Mouse (Mus musculus): ENCODE results near the gene Slc22a13. TPM values are rescaled to one million over a fixed set of nuclear protein-coding genes. Genes with fewer than 3 reads are reported as not detected.

Gene Slc22a13
- polyA plus RNA-seq, 1 experiment from 2014 or later: not detected

GRCm38 (mm10) chr9:119155826-119156225 lies 53.1 kb downstream of the Slc22a13 start:
- Histone ChIP-seq H3K36me3 (ENCODE audit: control insufficient read depth, insufficient read depth, low read length) (no peaks in the 10 kb centered on the region), H3K4me3 (ENCODE audit: low read depth, low read length) (no peak overlapping the region), H3K27me3 (replicated peaks; ENCODE audit: control insufficient read depth, insufficient read depth, low read length) (peaks cover 22% of the 10 kb centered on the region), H3K9me3 (ENCODE audit: control insufficient read depth, low read length) (no peaks in the 10 kb centered on the region), H3K9ac (ENCODE audit: low read depth, low read length) (no peak overlapping the region), H3K4me1 (replicated peaks; ENCODE audit: control insufficient read depth, insufficient read depth, low read length) (no peaks in the 10 kb centered on the region), H3K4me2 (no peak overlapping the region; the same call in 1 of the 2 replicates), H3K27ac (ENCODE audit: low read depth, low read length) (no peak overlapping the region)
- DNase-seq (ENCODE audit: low spot score) (no peak), ATAC-seq (replicated peaks; ENCODE audit: low FRiP score) (no peak; the same call in 1 of the 2 replicates)
- WGBS: 45% methylated on average over 7 of the region's 7 CpGs

- WGBS: 74% methylated on average over 8 of the region's 8 CpGs
- Histone ChIP-seq H3K4me3 (ENCODE audit: low read depth, low read length) (no peak overlapping the region), H3K4me2 (no peak overlapping the region), H3K9me3 (ENCODE audit: control insufficient read depth, low read length) (no peaks in the 10 kb centered on the region), H3K4me1 (replicated peaks; ENCODE audit: control insufficient read depth, insufficient read depth, low read length) (no peaks in the 10 kb centered on the region), H3K27ac (ENCODE audit: low read depth, low read length) (no peak overlapping the region), H3K27me3 (replicated peaks; ENCODE audit: control insufficient read depth, insufficient read depth, low read length) (peaks cover 22% of the 10 kb centered on the region), H3K9ac (ENCODE audit: low read depth, low read length) (no peak overlapping the region), H3K36me3 (ENCODE audit: control insufficient read depth, insufficient read depth, low read length) (no peaks in the 10 kb centered on the region)
- DNase-seq (ENCODE audit: low spot score) (no peak), ATAC-seq (replicated peaks; ENCODE audit: low FRiP score) (no peak)
Observed at GRCm38 (mm10) chr9:119155416-119155815, 53.5 kb downstream of the Slc22a13 start.

GRCm38 (mm10) chr9:119151751-119152150 lies 57.1 kb downstream of the Slc22a13 start:
- Histone ChIP-seq H3K4me3 (ENCODE audit: low read depth, low read length) (no peak overlapping the region), H3K4me2 (no peak overlapping the region), H3K9me3 (ENCODE audit: control insufficient read depth, low read length) (no peaks in the 10 kb centered on the region), H3K4me1 (replicated peaks; ENCODE audit: control insufficient read depth, insufficient read depth, low read length) (no peaks in the 10 kb centered on the region), H3K27ac (ENCODE audit: low read depth, low read length) (no peak overlapping the region), H3K36me3 (ENCODE audit: control insufficient read depth, insufficient read depth, low read length) (no peaks in the 10 kb centered on the region), H3K9ac (ENCODE audit: low read depth, low read length) (no peak overlapping the region), H3K27me3 (replicated peaks; ENCODE audit: control insufficient read depth, insufficient read depth, low read length) (peaks cover 15% of the 10 kb centered on the region)
- WGBS: 61% methylated on average over 2 of the region's 2 CpGs
- no peak for ATAC-seq (replicated peaks; ENCODE audit: low FRiP score)
- DNase-seq (ENCODE audit: low spot score): no peak

GRCm38 (mm10) chr9:119149601-119150000 lies 59.3 kb downstream of the Slc22a13 start:
- H3K4me1 ChIP-seq (replicated peaks; ENCODE audit: control insufficient read depth, insufficient read depth, low read length): no peaks in the 10 kb centered on the region
- no peaks in the 10 kb centered on the region for H3K36me3 ChIP-seq (ENCODE audit: control insufficient read depth, insufficient read depth, low read length)
- H3K27me3 ChIP-seq (replicated peaks; ENCODE audit: control insufficient read depth, insufficient read depth, low read length): no peaks in the 10 kb centered on the region
- DNase-seq (ENCODE audit: low spot score) (peak; percentile 65), ATAC-seq (replicated peaks; ENCODE audit: low FRiP score) (no peak)
- no peaks in the 10 kb centered on the region for H3K9me3 ChIP-seq (ENCODE audit: control insufficient read depth, low read length)
- H3K9ac ChIP-seq (ENCODE audit: low read depth, low read length): no peak overlapping the region
- H3K4me2 ChIP-seq: no peak overlapping the region
- no peak overlapping the region for H3K4me3 ChIP-seq (ENCODE audit: low read depth, low read length)
- WGBS: 18% methylated on average over 5 of the region's 5 CpGs
- no peak overlapping the region for H3K27ac ChIP-seq (ENCODE audit: low read depth, low read length)

- no peak overlapping the region for H3K9ac ChIP-seq (ENCODE audit: low read depth, low read length)
- no peaks in the 10 kb centered on the region for H3K27me3 ChIP-seq (replicated peaks; ENCODE audit: control insufficient read depth, insufficient read depth, low read length)
- H3K4me3 ChIP-seq (ENCODE audit: low read depth, low read length): no peak overlapping the region
- no peaks in the 10 kb centered on the region for H3K9me3 ChIP-seq (ENCODE audit: control insufficient read depth, low read length)
- no peaks in the 10 kb centered on the region for H3K4me1 ChIP-seq (replicated peaks; ENCODE audit: control insufficient read depth, insufficient read depth, low read length)
- no peak overlapping the region for H3K27ac ChIP-seq (ENCODE audit: low read depth, low read length)
- H3K36me3 ChIP-seq (ENCODE audit: control insufficient read depth, insufficient read depth, low read length): no peaks in the 10 kb centered on the region
- DNase-seq (ENCODE audit: low spot score) (no peak), ATAC-seq (replicated peaks; ENCODE audit: low FRiP score) (no peak)
- H3K4me2 ChIP-seq: no peak overlapping the region
- WGBS: 69% methylated on average over 12 of the region's 13 CpGs
Observed at GRCm38 (mm10) chr9:119146098-119146770, 62.7 kb downstream of the Slc22a13 start.

- no peak overlapping the region for H3K4me2 ChIP-seq
- no peaks in the 10 kb centered on the region for H3K9me3 ChIP-seq (ENCODE audit: control insufficient read depth, low read length)
- no peak for DNase-seq (ENCODE audit: low spot score)
- H3K4me1 ChIP-seq (replicated peaks; ENCODE audit: control insufficient read depth, insufficient read depth, low read length): no peaks in the 10 kb centered on the region
- H3K27me3 ChIP-seq (replicated peaks; ENCODE audit: control insufficient read depth, insufficient read depth, low read length): no peaks in the 10 kb centered on the region
- 57% methylated on average over 6 of the region's 6 CpGs for WGBS
- no peak overlapping the region for H3K9ac ChIP-seq (ENCODE audit: low read depth, low read length)
- no peak overlapping the region for H3K4me3 ChIP-seq (ENCODE audit: low read depth, low read length)
- no peak for ATAC-seq (replicated peaks; ENCODE audit: low FRiP score)
- H3K36me3 ChIP-seq (ENCODE audit: control insufficient read depth, insufficient read depth, low read length): no peaks in the 10 kb centered on the region
- no peak overlapping the region for H3K27ac ChIP-seq (ENCODE audit: low read depth, low read length)
Observed at GRCm38 (mm10) chr9:119145638-119146037, 63.3 kb downstream of the Slc22a13 start.

GRCm38 (mm10) chr9:119145137-119145536 lies 63.8 kb downstream of the Slc22a13 start:
- Histone ChIP-seq H3K27me3 (replicated peaks; ENCODE audit: control insufficient read depth, insufficient read depth, low read length) (no peaks in the 10 kb centered on the region), H3K4me1 (replicated peaks; ENCODE audit: control insufficient read depth, insufficient read depth, low read length) (no peaks in the 10 kb centered on the region), H3K9ac (ENCODE audit: low read depth, low read length) (no peak overlapping the region), H3K9me3 (ENCODE audit: control insufficient read depth, low read length) (no peaks in the 10 kb centered on the region), H3K4me3 (ENCODE audit: low read depth, low read length) (no peak overlapping the region), H3K27ac (ENCODE audit: low read depth, low read length) (no peak overlapping the region), H3K4me2 (no peak overlapping the region), H3K36me3 (ENCODE audit: control insufficient read depth, insufficient read depth, low read length) (no peaks in the 10 kb centered on the region)
- ATAC-seq (replicated peaks; ENCODE audit: low FRiP score) (no peak), DNase-seq (ENCODE audit: low spot score) (no peak)
- 61% methylated on average over 10 of the region's 10 CpGs for WGBS

GRCm38 (mm10) chr9:119144696-119145095 lies 64.2 kb downstream of the Slc22a13 start:
- DNase-seq (ENCODE audit: low spot score): no peak
- ATAC-seq (replicated peaks; ENCODE audit: low FRiP score): no peak
- H3K4me1 ChIP-seq (replicated peaks; ENCODE audit: control insufficient read depth, insufficient read depth, low read length): no peaks in the 10 kb centered on the region
- 87% methylated on average over 8 of the region's 8 CpGs for WGBS
- no peak overlapping the region for H3K4me3 ChIP-seq (ENCODE audit: low read depth, low read length)
- no peak overlapping the region for H3K27ac ChIP-seq (ENCODE audit: low read depth, low read length)
- H3K9ac ChIP-seq (ENCODE audit: low read depth, low read length): no peak overlapping the region
- no peak overlapping the region for H3K4me2 ChIP-seq
- H3K9me3 ChIP-seq (ENCODE audit: control insufficient read depth, low read length): no peaks in the 10 kb centered on the region
- H3K36me3 ChIP-seq (ENCODE audit: control insufficient read depth, insufficient read depth, low read length): no peaks in the 10 kb centered on the region
- H3K27me3 ChIP-seq (replicated peaks; ENCODE audit: control insufficient read depth, insufficient read depth, low read length): no peaks in the 10 kb centered on the region

GRCm38 (mm10) chr9:119143372-119143771 lies 65.5 kb downstream of the Slc22a13 start:
- Histone ChIP-seq H3K4me2 (no peak overlapping the region), H3K27me3 (replicated peaks; ENCODE audit: control insufficient read depth, insufficient read depth, low read length) (no peaks in the 10 kb centered on the region), H3K9ac (ENCODE audit: low read depth, low read length) (no peak overlapping the region), H3K9me3 (ENCODE audit: control insufficient read depth, low read length) (no peaks in the 10 kb centered on the region), H3K27ac (ENCODE audit: low read depth, low read length) (no peak overlapping the region), H3K4me1 (replicated peaks; ENCODE audit: control insufficient read depth, insufficient read depth, low read length) (no peaks in the 10 kb centered on the region), H3K36me3 (ENCODE audit: control insufficient read depth, insufficient read depth, low read length) (no peaks in the 10 kb centered on the region), H3K4me3 (ENCODE audit: low read depth, low read length) (no peak overlapping the region)
- ATAC-seq (replicated peaks; ENCODE audit: low FRiP score) (no peak), DNase-seq (ENCODE audit: low spot score) (no peak)
- 64% methylated on average over 9 of the region's 9 CpGs for WGBS

All from liver, embryonic 11.5 days (tissue).